Mouse (Mus musculus) kidney, adult 18-20 months (tissue): ENCODE measurements at regions not wholly inside any gene's neighbourhood (a gene's known extent, or its start where the extent isn't known, plus 50 kb on each side); places are given as distances from the start of the nearest gene placed in this dataset.

ENCODE experiments used
- DNase-seq: peaks from one replicate; pipeline ENCODE4 v3.0.0; 2021

GRCm38 (mm10) chr19:27558199-27558598, 128.6 kb upstream of the Pum3 start:
- no peak for DNase-seq

GRCm38 (mm10) chr19:27556697-27557096, 127.1 kb upstream of the Pum3 start:
- no peak for DNase-seq

DNA sequence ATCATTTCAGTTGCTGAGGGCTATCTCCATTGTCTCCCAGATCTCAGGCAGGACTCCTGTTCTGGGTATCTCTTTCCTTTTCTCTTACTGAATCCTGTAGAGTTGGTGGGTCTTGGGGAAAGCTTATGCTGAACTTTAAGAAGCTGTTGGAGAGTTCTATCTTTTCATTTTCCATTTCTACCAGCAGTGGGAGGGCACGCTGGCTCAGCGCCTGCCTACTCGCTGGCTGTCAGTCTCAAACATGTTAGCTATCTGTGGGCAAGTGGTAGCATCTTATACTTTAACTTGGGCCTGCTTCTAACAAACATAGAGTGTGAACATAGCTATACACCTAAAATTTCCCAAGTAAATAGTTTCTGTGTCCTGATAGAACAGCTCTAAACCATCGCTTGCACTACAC, 125.2 kb upstream of the Pum3 start:
- no peak for DNase-seq

GRCm38 (mm10) chr19:27553266-27553665, 123.6 kb upstream of the Pum3 start:
- DNase-seq, result no peak

DNA sequence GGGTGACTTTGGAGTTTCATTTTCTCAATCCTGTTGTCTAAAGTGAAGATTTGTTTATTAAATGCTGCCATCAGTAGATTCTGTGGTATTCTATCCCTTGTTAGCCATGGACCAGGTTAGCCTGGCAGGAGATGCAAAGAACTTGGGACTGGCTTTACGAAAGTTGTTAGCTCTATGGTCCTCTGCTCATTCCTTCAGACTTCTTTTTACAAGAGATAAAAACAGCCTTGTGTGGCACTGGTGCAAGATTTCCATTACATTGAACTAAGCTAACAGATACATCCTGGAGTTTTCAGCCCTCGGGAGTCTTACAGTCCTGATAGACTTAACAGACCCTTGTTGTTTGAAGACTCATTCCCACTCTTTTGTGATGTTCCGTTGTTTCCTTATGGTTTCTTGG, 108.1 kb upstream of the Pum3 start:
- no peak for DNase-seq

- DNase-seq, result no peak
Observed at GRCm38 (mm10) chr19:27537066-27537465, 107.4 kb upstream of the Pum3 start.

- DNase-seq, result no peak
Observed at GRCm38 (mm10) chr19:27527940-27528558, 98.4 kb upstream of the Pum3 start.

- DNase-seq, result no peak
Observed at GRCm38 (mm10) chr19:27519326-27520061, 89.9 kb upstream of the Pum3 start.

DNA sequence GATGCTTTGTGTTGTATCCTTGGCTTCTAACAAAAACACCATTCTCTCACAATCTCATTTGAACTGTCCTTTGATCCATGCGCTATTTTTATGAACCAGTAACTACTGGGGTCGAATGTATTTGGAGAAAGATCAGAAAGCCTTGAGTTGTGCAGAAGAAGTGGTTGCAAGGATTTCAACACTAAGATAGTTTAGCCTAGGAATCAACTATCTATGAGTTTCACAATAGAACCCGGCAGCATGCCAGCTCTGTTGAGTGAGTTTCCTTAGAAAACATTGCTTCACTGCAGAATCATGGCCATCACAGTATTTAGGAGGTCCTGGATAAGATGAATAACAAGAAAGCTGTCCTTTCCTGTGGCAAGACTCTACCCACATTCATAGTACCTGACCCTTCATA, 84.6 kb upstream of the Pum3 start:
- no peak for DNase-seq

GRCm38 (mm10) chr19:27513535-27513934, 83.9 kb upstream of the Pum3 start:
- DNase-seq, result no peak

DNA sequence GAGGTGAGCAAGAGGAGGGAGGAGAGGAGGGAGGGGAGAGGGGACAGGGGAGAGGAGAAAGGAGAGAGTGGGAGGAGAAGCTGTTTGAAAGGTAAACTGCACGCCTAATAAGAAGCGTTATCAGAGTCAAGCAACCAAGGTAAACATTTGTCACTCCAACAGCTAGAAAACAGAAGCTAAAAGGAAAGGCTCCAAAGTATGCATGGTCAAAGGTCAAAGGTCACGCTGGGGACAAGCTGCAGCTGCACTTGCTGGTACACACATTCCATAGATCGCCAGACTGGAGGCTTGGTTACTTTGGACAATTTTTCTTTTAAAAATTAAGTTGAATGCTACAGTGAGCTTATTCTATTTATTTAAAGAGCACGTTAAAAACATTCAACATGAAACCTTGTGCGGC, 81.7 kb upstream of the Pum3 start:
- no peak for DNase-seq

GRCm38 (mm10) chr19:27509956-27510639, 80.5 kb upstream of the Pum3 start:
- DNase-seq, result no peak

DNA sequence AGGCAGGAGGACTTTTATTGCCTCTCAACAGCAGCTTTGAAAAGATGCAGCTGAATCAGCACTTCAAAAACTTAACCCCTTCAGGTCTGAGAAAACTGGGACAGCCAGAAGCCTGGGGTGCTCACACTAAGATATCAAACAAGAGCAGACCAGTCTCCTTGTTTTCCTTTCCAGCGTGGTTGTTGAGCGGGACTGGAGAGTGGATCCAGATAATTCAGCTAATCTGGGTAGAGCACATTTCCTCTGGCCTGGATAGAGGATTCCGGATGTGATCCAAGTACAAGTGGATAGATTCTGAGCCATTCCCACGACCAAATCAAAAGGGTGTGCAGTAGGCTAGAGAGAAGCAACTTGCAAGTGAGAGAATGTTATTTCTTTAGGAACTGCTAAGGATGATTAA, 68.7 kb upstream of the Pum3 start:
- no peak for DNase-seq

GRCm38 (mm10) chr19:27492468-27492867, 62.8 kb upstream of the Pum3 start:
- peak; percentile 5 for DNase-seq

DNA sequence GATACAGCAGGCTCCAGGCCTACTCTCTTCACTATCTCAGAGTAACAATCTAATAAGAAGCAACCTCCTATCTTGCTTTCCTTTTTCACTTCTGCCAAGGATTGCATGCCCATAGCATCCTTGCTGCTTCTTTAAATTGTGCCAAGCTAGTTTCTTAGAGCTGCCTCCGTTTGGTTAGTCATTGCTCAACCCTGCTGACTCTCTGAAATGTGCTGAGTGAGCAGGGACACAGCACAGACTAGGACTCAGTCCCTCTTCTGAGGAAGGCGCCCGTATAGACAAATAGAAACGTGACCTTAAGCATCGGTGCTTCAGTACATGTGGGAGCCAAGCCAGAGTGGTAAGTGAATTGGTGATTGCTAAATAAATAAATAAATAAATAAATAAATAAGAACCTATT, 62.2 kb upstream of the Pum3 start:
- DNase-seq, result no peak

DNA sequence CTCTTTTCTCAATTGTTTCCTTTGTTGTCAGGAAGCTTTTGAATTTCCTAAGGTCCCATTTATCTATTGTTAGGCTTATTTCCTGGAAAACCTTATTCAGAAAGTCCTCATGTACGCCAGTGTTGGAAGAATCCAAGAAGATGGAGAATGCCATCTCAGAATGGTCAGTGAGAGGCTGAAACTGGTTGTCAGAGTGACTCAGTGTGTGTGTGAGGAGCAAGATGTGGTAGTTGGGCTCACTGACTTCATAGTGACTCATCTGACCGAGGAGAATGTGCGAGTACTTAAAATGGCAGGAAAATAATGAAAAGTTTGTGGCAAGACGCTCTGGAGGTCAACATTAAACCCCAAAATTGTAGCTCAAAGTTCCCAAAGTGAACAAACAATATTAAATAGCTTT, 59.4 kb upstream of the Pum3 start:
- DNase-seq, result no peak
